Mouse (Mus musculus): Measurements from ENCODE around the gene Lmo2. TPM values are rescaled to one million over a fixed set of nuclear protein-coding genes. Genes with fewer than 3 reads are reported as not detected.

Lmo2 gene
- polyA plus RNA-seq, 1 experiment from 2014 or later, result 37.9 TPM

DNA sequence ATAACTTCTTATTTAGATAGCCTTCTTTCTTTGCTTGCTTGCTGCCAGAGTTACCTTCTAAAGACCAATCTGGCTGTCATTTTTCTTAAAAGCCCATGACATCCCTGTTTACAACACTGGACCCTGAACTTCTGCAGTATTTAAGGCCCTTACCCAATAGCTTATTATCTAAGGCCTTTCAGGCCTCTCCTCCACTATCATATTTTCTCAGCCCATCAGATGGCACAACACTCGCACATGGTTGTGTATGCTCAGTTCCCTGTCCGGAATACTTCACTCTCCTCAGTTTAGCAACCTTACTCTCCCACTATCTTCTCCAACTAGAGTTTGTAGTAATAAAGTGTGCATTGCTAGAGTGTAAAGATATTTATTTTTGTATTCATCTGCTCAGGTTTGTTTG lies 71.3 kb downstream of the Lmo2 start:
- peaks cover 12% of the 10 kb centered on the region for H3K36me3 ChIP-seq
- 81% methylated on average over 2 of the region's 2 CpGs for WGBS
- peaks cover 23% of the 10 kb centered on the region for H3K4me1 ChIP-seq (replicated peaks)
- H3K4me3 ChIP-seq, result peak overlapping the region; percentile 95
- H3K9ac ChIP-seq, result peak overlapping the region; percentile 99
- ATAC-seq (ENCODE audit: low FRiP score, low read depth), result no peak
- H3K27me3 ChIP-seq, result no peaks in the 10 kb centered on the region
- peak overlapping the region; percentile 78 for H3K4me2 ChIP-seq
- no peak overlapping the region for H3K27ac ChIP-seq (replicated peaks)
- no peaks in the 10 kb centered on the region for H3K9me3 ChIP-seq

DNA sequence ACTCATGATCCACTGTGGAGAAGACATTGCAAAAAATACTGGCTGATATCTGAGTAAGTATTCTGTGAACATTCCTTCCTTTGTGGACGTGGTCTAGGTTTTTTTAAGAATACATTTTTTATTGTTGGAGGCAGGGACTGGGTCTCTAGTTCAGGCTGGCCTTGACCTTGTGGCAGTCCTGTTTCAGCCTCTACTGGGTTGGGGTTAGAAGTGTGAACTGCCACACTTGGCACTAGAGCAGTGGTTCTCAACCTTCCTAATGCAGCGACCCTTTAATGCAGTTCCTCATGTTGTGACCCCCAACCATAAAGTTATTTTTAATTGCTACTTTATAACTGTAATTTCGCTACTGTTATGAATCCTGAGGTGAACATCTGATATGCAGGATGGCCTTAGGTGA lies 72.6 kb downstream of the Lmo2 start:
- H3K4me2 ChIP-seq, result no peak overlapping the region
- H3K27ac ChIP-seq (replicated peaks), result no peak overlapping the region
- ATAC-seq (ENCODE audit: low FRiP score, low read depth), result no peak
- H3K9ac ChIP-seq, result no peak overlapping the region
- no peaks in the 10 kb centered on the region for H3K9me3 ChIP-seq
- WGBS, result 91% methylated on average over 3 of the region's 3 CpGs
- peaks cover 23% of the 10 kb centered on the region for H3K4me1 ChIP-seq (replicated peaks)
- no peaks in the 10 kb centered on the region for H3K27me3 ChIP-seq
- H3K4me3 ChIP-seq, result no peak overlapping the region
- H3K36me3 ChIP-seq, result peaks cover 22% of the 10 kb centered on the region

Other genes with a start within 250 kb of the Lmo2 start
- gene Nat10, start 196.7 kb upstream of the Lmo2 start, polyA plus RNA-seq (2015; fragmentation: Nextera tagmentation; extraction: Ambion mirVana), result 17.8 and 20.1 TPM in 2 replicates
- 321 and 331 TPM in 2 replicates for gene Caprin1, start 160.3 kb upstream of the Lmo2 start, polyA plus RNA-seq (2015; fragmentation: Nextera tagmentation; extraction: Ambion mirVana)
- gene Fbxo3, start 69.7 kb downstream of the Lmo2 start, polyA plus RNA-seq (2015; fragmentation: Nextera tagmentation; extraction: Ambion mirVana), result 66.9 and 67.0 TPM in 2 replicates
- 2.7 and 3.0 TPM in 2 replicates for gene 4931422A03Rik, start 70.4 kb downstream of the Lmo2 start, polyA plus RNA-seq (2015; fragmentation: Nextera tagmentation; extraction: Ambion mirVana)
- not detected in 2 replicates for gene Gm10912, start 107.8 kb downstream of the Lmo2 start, polyA plus RNA-seq (2015; fragmentation: Nextera tagmentation; extraction: Ambion mirVana)
- gene Gm10799, start 110.6 kb downstream of the Lmo2 start, polyA plus RNA-seq (2015; fragmentation: Nextera tagmentation; extraction: Ambion mirVana), result not detected in 2 replicates
- gene Cd59b, start 111.9 kb downstream of the Lmo2 start, polyA plus RNA-seq (2015; fragmentation: Nextera tagmentation; extraction: Ambion mirVana), result 2.3 and 3.5 TPM in 2 replicates
- 15.6 and 15.9 TPM in 2 replicates for gene Cd59a, start 137.8 kb downstream of the Lmo2 start, polyA plus RNA-seq (2015; fragmentation: Nextera tagmentation; extraction: Ambion mirVana)
- not detected in 2 replicates for gene A930018P22Rik, start 164.8 kb downstream of the Lmo2 start, polyA plus RNA-seq (2015; fragmentation: Nextera tagmentation; extraction: Ambion mirVana)

Data from hindbrain, embryonic 15.5 days (tissue).